Mouse (Mus musculus) intestine, embryonic 15.5 days (tissue): ENCODE measurements around the gene Gnptg. TPM values are rescaled to one million over a fixed set of nuclear protein-coding genes. Genes with fewer than 3 reads are reported as not detected.
"Not testable (repeated sequence)": the region's sequence is repeated elsewhere in the genome, so short reads cannot be mapped to it uniquely, and the experiment has no call there.

Experiments
- ATAC-seq: fragments of 200-750 bp; cut with Nextera tagmentation; 2 replicates; pipeline ENCODE4 v1.8.0; 2017; ENCODE audit warnings: moderate TSS enrichment, moderate library complexity
- H3K27ac ChIP-seq: fragments of 300-500 bp; sonication (generic); 2 replicates; pipeline ENCODE4 v1.5.1; 2015; ENCODE audit warnings: mild to moderate bottlenecking, inconsistent platforms
- H3K27me3 ChIP-seq: fragments of 300-500 bp; sonication (generic); replicated peaks from 2 replicates; pipeline ENCODE4 v1.6.1; 2015; ENCODE audit warnings: inconsistent platforms
- H3K36me3 ChIP-seq: fragments of 300-500 bp; sonication (generic); 2 replicates; pipeline ENCODE4 v1.6.1; 2015; ENCODE audit warnings: inconsistent platforms
- H3K4me1 ChIP-seq: fragments of 300-500 bp; sonication (generic); replicated peaks from 2 replicates; pipeline ENCODE4 v1.6.1; 2015; ENCODE audit warnings: inconsistent platforms
- H3K4me2 ChIP-seq: fragments of 300-500 bp; sonication (generic); replicated peaks from 2 replicates; pipeline ENCODE4 v1.6.1; 2015; ENCODE audit warnings: mild to moderate bottlenecking, inconsistent platforms
- H3K4me3 ChIP-seq: fragments of 300-500 bp; sonication (generic); replicated peaks from 2 replicates; pipeline ENCODE4 v1.5.1; 2015; ENCODE audit warnings: inconsistent platforms
- H3K9ac ChIP-seq: fragments of 300-500 bp; sonication (generic); 2 replicates; pipeline ENCODE4 v1.6.1; 2015; ENCODE audit warnings: inconsistent platforms
- H3K9me3 ChIP-seq: fragments of 300-500 bp; sonication (generic); 2 replicates; pipeline ENCODE4 v1.6.1; 2016; ENCODE audit warnings: inconsistent platforms
- WGBS: fragments of 180-500 bp; shearing (Covaris S2); methylation state at CpG from one replicate; pipeline ENCODE4 v1.1.7; 2015; 5-methylcytosine and 5-hydroxymethylcytosine counted together
- polyA plus RNA-seq: library from polyadenylated mRNA; unstranded; fragments of >200 nt; fragmentation: Nextera tagmentation; extraction: Ambion mirVana; gene quantifications from 2 replicates; pipeline ENCODE4 v1.2.1, GENCODE M21; 2015

Gene Gnptg
- polyA plus RNA-seq, 1 experiment from 2014 or later = 40.6 TPM

DNA sequence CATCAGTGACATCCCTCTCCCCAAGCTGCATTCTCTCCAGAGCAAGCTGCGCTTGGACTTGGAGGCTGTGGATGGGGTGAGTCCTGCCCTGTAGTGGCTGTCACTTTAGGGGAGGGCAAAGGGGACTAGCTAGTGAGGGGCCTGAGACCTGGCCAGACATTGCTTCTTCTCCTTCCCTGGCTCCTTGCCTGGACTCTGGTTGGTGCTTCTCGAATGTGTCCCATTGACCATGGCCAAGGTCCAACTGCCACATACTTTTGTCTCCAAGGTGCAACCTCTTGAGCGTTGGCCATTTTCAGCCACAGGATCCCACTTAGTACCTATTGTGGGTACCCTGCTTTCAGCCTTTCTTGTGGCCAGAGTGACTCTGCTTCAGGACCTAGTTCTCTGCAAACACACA is 9.2 kb downstream of the Gnptg start:
- peaks cover 17% of the 10 kb centered on the region; the same call in 1 of the 2 replicates for H3K36me3 ChIP-seq
- no peak overlapping the region for H3K4me3 ChIP-seq
- no peaks in the 10 kb centered on the region for H3K27me3 ChIP-seq
- 89% methylated on average over 3 of the region's 3 CpGs for WGBS
- no peaks in the 10 kb centered on the region for H3K4me1 ChIP-seq
- no peak overlapping the region for H3K27ac ChIP-seq
- no peak overlapping the region for H3K9ac ChIP-seq
- no peak overlapping the region for H3K4me2 ChIP-seq
- ATAC-seq = no peak
- H3K9me3 ChIP-seq = no peaks in the 10 kb centered on the region

DNA sequence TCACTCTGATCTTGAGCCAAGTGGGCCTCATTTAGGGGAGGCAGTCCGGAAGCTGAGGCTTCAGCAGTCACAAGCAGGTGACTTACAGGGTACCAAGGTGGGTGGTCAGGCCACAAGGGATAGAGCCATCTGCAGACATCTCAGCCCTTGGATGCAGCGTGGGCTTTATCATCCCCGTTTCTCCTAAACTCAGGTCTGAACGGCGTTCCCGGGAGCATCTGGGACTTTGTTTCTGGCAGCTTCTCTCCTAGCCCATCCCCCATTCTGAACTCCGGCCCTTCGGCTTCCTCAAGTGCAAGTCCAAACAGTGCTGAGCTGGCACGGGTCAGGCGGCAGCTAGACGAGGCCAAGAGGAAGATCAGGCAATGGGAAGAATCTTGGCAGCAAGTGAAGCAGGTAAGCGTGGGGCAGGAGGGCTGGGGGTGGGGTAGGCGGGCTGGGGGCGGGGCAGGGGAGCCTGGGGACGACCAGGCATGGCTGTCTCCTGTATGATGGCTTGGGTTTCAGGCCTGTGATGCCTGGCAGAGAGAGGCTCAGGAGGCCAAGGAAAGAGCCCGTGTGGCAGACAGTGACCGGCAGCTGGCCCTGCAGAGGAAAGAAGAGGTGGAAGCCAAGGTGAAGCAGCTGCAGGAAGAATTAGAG is 9.8 kb downstream of the Gnptg start:
- 67% methylated on average over 17 of the region's 17 CpGs for WGBS
- not testable (repeated sequence) for H3K4me1 ChIP-seq, H3K27ac ChIP-seq, H3K4me2 ChIP-seq, H3K27me3 ChIP-seq, H3K4me3 ChIP-seq, H3K9ac ChIP-seq, H3K9me3 ChIP-seq
- peak; percentile 51; the same call in 1 of the 2 replicates for ATAC-seq
- peaks cover 17% of the 10 kb centered on the region; the same call in 1 of the 2 replicates for H3K36me3 ChIP-seq

DNA sequence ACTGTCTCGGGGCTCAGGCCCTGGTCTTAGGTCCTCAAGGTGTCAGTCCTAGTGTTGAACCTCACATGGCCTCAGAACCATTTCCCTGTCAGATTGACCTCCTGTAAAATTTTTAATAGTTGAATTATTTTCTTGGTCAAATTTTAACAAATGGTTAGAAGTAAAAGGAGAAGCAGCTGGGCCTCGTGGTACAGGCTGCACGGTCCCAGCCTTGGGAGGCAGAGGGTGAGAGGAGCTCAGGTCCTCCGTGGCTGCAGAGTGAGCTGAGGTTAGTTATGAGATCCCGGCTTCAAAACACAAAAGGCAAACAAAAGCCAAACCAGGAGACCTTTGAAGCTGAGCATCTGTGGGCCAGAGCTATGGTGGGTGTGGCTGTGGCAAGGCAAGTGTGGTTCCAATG is 11.9 kb downstream of the Gnptg start:
- H3K9ac ChIP-seq = no peak overlapping the region
- no peak overlapping the region for H3K27ac ChIP-seq
- ATAC-seq = no peak
- WGBS = 80% methylated on average over 5 of the region's 5 CpGs
- H3K9me3 ChIP-seq = no peaks in the 10 kb centered on the region
- H3K4me1 ChIP-seq = peaks cover 1% of the 10 kb centered on the region; the same call in 1 of the 2 replicates
- no peak overlapping the region for H3K4me3 ChIP-seq
- H3K36me3 ChIP-seq = peaks cover 11% of the 10 kb centered on the region; the same call in 1 of the 2 replicates
- H3K27me3 ChIP-seq = no peaks in the 10 kb centered on the region
- no peak overlapping the region for H3K4me2 ChIP-seq

DNA sequence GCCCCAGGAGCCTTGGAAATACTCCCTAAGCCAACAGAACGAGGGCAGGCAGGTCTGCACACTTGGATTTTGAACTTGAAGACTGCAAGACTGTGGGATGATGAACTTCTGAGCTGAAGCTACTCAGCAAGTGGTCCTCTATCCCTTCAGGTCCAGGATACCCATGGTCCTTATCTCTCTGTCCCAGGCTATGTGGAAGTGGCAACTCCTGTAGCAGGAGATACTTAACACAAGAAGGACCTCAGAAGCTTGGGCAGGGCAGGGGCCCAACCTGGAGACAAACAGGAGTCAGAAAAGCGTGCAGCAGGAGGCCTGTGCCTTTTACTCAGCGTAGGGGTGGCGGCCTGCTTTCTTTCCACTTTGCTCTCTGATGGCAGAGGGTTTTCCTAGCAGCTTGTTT is 14.3 kb downstream of the Gnptg start:
- Histone ChIP-seq H3K27me3 (no peaks in the 10 kb centered on the region), H3K27ac (no peak overlapping the region), H3K4me2 (no peak overlapping the region), H3K4me1 (peaks cover 6% of the 10 kb centered on the region), H3K4me3 (no peak overlapping the region), H3K36me3 (0 out of 2 replicates have a peak, but pooled peaks cover 4% of the 10 kb centered on the region), H3K9ac (no peak overlapping the region), H3K9me3 (no peaks in the 10 kb centered on the region)
- ATAC-seq = no peak
- 94% methylated on average over 4 of the region's 4 CpGs for WGBS

DNA sequence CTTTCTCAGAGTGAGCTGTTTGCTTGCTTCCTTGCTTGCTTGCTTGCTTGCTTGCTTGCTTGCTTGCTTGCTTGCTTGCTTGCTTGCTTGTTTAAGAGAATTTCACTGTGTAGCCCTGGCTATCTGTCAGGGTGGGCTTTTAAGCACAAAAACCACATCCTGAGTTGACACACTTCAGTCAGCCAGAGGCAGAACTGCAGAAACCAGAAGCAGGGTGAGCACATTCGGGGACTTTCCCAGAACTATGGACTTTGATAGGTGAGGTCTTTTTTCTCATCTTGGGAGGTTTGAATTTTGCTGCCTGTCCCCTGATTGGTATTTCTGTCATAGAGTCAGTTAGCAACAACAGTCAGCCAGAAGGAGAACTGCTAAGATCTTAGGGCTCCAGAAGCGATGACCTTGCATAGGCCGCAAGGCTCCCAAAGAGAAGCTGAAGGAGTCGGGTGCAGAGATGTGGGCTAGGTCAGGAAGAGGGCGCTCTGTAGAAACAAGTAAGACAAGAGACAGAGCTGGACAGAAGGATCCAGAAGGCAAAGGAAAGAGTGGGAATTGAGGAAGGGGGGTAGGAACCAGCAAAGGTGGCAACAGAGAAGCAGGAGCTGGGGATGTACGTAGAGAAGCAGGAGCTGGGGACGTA is 15.2 kb downstream of the Gnptg start:
- Histone ChIP-seq H3K4me1 (peaks cover 6% of the 10 kb centered on the region), H3K9me3 (no peaks in the 10 kb centered on the region), H3K4me2 (no peak overlapping the region), H3K36me3 (no peaks in the 10 kb centered on the region), H3K4me3 (no peak overlapping the region), H3K9ac (no peak overlapping the region), H3K27ac (no peak overlapping the region), H3K27me3 (no peaks in the 10 kb centered on the region)
- no peak for ATAC-seq
- 86% methylated on average over 7 of the region's 7 CpGs for whole genome bisulfite sequencing

DNA sequence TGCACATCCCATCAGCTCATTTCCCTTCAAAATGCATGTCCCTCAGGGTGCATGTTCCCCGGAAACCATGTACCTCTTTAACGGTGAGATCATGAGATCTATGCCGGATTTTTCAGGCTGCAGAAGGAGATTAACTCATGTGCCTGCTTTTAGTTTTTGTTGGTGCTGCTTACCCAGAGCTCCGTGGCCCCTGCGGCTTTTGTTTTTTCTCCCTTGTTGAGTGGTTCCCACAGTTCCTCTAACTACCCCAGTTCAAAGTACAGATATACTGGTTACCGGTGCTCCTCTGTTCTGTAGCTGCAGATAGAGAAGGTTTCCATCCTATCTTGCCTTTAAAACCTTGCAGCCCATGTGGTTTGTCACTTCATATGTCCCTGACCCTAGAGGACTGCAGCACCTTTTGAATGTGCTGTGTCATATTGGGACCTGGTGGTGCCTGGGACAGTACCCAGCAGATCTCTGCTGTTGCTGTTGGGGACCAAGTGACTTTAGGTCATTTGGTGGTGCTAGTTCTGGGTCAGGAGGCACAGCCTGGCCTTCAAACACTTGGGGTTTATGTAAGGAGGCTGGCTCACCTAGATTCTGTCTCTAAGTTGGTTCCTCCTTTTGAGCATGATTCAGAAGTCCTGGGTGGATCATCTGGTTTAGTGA is 16.8 kb downstream of the Gnptg start:
- no peak overlapping the region for H3K9ac ChIP-seq
- no peak for ATAC-seq
- H3K4me3 ChIP-seq = peak overlapping the region; percentile 29
- H3K4me2 ChIP-seq = peak overlapping the region; percentile 59
- H3K9me3 ChIP-seq = no peaks in the 10 kb centered on the region
- no peaks in the 10 kb centered on the region for H3K27me3 ChIP-seq
- 0 out of 2 replicates have a peak, but pooled peaks cover 2% of the 10 kb centered on the region for H3K36me3 ChIP-seq
- H3K27ac ChIP-seq = no peak overlapping the region
- 50% methylated on average over 6 of the region's 6 CpGs for WGBS
- H3K4me1 ChIP-seq = peaks cover 6% of the 10 kb centered on the region

DNA sequence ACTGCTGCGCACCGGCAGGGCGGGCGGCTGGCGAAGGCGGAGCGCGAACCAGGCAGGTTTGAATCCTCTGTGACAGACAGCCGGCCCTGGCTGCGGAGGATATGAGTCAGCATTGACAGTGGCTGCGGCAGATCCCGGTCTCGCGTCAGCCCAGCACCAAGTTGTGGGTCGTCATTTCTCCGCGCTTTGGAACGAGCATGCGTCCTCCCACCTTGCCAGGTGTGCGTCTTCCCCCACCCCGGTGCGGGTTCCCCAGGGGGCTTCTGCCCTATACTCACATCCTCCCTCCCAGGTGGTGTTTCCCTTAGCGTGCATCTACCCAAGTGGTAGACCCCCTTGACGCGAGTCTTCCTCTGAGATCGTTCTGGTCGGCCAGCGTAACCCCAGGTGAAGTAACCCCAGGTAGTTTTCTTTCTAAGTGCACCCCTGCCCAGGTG is 17.4 kb downstream of the Gnptg start:
- Histone ChIP-seq H3K4me2 (peak overlapping the region; percentile 77), H3K4me3 (peak overlapping the region; percentile 43)
- H3K36me3 ChIP-seq, H3K4me1 ChIP-seq, H3K27ac ChIP-seq, H3K9ac ChIP-seq, H3K9me3 ChIP-seq, H3K27me3 ChIP-seq: not testable (repeated sequence)
- 14% methylated on average over 16 of the region's 28 CpGs for WGBS
- peak; percentile 93 for ATAC-seq

DNA sequence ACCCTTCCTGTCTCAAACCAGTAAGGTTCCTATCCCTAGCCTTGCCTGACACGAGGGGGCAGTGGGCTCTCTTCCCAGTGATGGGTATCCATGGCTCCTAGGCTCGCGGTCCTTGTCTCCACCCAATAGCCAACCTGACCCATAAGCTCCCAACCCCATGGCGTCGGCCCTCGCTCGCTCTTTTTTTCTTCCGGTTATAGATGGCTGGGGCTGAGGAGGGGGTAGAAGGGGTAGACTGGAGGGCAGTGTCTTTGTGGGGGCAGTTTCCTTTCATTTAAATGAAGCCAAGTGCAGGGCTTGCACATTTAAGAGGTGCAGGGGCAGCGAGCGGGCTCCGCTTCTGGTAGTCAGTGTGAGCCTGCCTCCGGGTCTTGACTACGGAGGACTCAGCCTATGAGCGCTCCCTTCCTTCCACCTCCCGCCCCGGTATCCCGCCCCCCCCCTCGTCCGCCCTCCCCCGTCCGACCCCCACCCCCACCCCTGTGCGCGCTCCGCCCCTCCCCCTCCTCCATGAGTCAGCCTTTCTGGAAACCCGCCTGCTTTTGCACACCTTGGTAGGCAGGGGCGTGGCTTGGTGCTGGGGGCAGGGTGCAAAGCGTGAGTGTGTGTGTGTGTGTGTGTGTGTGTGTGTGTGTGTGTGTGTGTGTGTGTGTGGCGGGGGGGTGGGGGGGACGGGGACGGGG is 18.0 kb downstream of the Gnptg start:
- no peak overlapping the region for H3K27ac ChIP-seq
- H3K4me2 ChIP-seq = peak overlapping the region; percentile 77
- peaks cover 6% of the 10 kb centered on the region for H3K4me1 ChIP-seq
- 2% methylated on average over 23 of the region's 30 CpGs for WGBS
- peak overlapping the region; percentile 44 for H3K9ac ChIP-seq
- H3K27me3 ChIP-seq = no peaks in the 10 kb centered on the region
- no peaks in the 10 kb centered on the region for H3K9me3 ChIP-seq
- peak overlapping the region; percentile 43 for H3K4me3 ChIP-seq
- peak; percentile 92 for ATAC-seq
- H3K36me3 ChIP-seq = 0 out of 2 replicates have a peak, but pooled peaks cover 2% of the 10 kb centered on the region

DNA sequence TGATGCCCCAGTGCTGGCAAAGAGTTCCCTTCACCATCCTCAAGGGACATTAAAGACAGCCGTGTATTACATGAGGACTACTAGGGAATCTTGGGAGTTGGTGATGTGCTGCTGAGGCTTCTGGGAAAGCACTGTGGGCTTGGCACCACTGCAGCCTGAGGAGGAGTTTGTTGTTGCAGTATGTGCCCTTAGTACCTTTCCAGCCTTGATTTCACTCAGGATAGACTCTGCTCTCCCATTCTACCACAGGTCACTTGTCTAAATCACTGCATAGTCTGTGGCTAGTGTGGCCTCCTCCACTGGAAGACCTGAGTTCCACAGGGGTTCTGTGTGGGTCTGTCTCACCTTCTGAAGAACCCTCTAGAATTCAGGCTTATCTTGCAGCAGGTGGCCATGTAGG is 19.2 kb downstream of the Gnptg start:
- Histone ChIP-seq H3K9me3 (no peaks in the 10 kb centered on the region), H3K4me1 (peaks cover 6% of the 10 kb centered on the region), H3K36me3 (0 out of 2 replicates have a peak, but pooled peaks cover 2% of the 10 kb centered on the region), H3K27ac (no peak overlapping the region), H3K4me2 (no peak overlapping the region), H3K27me3 (no peaks in the 10 kb centered on the region), H3K9ac (no peak overlapping the region), H3K4me3 (no peak overlapping the region)
- 88% methylated on average over 1 of the region's 1 CpGs for WGBS
- ATAC-seq = no peak

DNA sequence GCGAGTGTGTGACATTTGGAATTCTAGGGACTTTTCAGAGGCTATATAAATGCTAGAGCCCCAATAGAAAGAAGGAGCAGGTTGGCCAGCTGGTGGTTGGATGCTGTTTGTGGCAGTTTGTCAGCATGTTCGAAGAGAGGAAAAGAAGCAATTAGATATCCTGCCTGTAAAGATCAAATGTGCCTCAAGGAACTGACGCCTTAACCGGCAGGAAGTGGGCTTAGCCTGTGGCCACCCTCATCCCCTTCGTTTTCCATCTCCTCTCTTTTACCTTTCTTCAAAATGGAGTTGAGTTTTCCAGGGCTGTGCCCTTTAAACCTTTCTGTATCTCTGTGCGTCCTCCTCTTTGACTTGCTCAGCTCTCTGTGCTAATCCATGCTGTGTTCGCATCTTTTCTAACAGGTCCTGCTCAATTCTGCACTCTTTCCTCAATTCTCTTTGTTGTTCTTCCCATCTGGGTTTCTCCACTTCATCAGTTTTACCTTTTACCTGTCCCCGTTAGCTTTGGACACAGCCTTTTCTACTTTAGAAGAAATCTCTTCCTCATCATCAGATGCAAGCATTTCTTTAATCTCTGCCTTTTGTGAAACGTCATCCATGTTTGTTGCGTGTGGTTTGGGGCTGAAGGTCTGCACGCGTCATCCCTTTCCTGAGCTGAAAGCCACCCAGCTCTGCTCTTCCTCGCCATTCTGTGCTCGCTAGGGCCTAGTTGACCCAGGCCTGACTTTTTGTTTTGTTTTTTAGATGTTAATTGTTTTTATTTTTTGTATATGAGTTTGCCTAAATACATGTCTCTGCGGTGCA is 20.2 kb downstream of the Gnptg start:
- Histone ChIP-seq H3K4me2 (no peak overlapping the region), H3K27me3 (no peaks in the 10 kb centered on the region), H3K9ac (no peak overlapping the region), H3K36me3 (0 out of 2 replicates have a peak, but pooled peaks cover 6% of the 10 kb centered on the region), H3K4me1 (peaks cover 6% of the 10 kb centered on the region), H3K9me3 (no peaks in the 10 kb centered on the region), H3K4me3 (no peak overlapping the region), H3K27ac (no peak overlapping the region)
- WGBS = 91% methylated on average over 15 of the region's 15 CpGs
- no peak for ATAC-seq

DNA sequence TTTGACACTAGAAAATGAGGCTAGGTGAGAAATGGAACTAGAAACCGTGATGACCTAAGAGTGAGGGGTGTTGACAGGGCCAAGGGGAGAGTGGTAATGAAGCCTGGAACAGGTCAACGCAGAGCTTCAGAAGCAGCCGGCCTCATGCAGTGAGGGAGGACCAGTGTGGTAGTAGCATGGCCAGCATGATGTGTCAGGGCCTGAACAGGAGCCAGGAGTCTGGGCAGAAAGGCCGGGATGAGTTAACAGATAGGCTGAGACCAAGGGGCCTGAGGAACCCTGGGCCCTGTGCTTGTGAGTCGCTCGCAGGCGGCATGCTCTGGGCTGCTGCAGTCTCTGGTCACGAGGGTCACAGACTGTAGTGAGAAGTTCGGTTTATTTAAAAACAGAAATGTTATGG is 21.0 kb downstream of the Gnptg start:
- WGBS = 91% methylated on average over 9 of the region's 9 CpGs
- H3K27ac ChIP-seq = no peak overlapping the region
- H3K4me2 ChIP-seq = no peak overlapping the region
- peaks cover 6% of the 10 kb centered on the region; the same call in 1 of the 2 replicates for H3K36me3 ChIP-seq
- H3K9me3 ChIP-seq = no peaks in the 10 kb centered on the region
- H3K27me3 ChIP-seq = no peaks in the 10 kb centered on the region
- H3K9ac ChIP-seq = no peak overlapping the region
- H3K4me1 ChIP-seq = peaks cover 6% of the 10 kb centered on the region
- no peak for ATAC-seq
- no peak overlapping the region for H3K4me3 ChIP-seq
